Mouse (Mus musculus): ENCODE data around the gene Aup1.

Gene Aup1

GRCm38 (mm10) chr6:83054074-83054851 is at the start of gene Aup1:
Aup1 (plus strand) TSS chr6:83054521.
- DNase-seq = peak; percentile 97

GRCm38 (mm10) chr6:83004872-83005271 is 49.4 kb upstream of the Aup1 start:
- DNase-seq = no peak

DNA sequence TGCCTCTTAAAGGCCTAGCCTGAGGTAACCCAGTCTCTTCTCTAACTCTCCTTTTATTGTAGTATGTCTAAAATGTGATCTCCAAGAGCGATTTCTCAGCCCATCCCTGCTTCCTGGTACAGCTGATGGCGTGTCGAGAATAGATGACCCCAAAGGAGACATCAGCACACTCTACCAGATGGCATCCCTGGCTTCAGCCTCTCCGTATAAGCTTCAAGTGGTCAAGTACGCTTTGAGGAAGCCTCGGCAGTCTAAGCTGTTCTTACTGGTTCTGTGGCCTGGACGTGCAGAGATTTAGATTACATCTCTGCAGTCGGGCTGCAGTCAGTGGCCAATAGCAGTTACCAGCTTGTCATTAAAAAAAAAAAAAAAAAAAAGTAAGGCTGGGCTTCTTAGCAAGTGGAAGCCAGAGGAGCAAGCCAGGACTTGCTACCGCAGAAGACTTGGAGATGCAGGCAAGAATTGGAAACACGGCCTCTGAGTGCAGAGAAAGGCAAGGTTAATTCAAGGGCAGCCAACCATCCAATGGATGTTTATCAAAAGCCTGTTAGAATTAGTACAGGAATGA is 48.8 kb upstream of the Aup1 start:
- DNase-seq = no peak

DNA sequence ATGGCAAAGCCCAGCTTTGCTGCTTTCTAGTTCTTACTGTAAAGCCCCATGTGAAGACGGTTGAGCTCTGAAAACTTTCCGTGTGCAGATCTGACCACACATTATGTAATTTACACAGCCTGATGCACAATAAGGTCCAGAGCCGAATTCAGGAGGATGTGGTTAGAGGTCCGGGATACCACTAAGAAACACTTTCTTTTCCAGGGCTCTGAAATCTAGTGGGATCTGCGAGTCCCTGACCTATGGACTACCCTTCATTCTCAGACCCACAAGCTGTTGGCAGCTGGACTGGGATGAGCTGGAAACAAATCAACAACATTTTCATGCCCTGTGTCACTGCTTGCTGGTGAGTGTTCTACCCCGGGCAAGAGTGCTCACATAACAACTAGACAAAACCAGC is 48.2 kb upstream of the Aup1 start:
- DNase-seq = no peak

- DNase-seq = no peak
Observed at GRCm38 (mm10) chr6:83008659-83009058, 45.7 kb upstream of the Aup1 start.

DNA sequence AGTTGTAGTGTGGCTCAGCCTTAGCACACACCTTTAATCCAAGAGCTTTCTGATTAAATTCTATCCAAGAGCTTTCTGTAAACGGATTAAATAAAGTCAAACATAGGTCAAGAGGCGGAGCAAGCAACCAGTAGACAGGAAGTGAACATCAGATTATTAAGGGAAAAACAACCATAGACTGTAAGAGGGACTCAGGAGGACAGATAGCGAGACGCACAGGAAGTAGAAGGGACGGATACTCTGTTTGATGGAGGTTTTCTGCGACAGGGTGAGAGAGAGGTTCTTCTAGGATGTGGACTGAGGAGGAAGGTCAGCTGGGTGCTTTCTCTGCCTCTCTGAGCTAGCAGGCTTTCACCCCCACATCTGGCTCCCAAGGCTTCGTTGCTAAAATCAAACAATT is 44.3 kb upstream of the Aup1 start:
- no peak for DNase-seq

GRCm38 (mm10) chr6:83011255-83011654 is 43.1 kb upstream of the Aup1 start:
- DNase-seq = no peak

DNA sequence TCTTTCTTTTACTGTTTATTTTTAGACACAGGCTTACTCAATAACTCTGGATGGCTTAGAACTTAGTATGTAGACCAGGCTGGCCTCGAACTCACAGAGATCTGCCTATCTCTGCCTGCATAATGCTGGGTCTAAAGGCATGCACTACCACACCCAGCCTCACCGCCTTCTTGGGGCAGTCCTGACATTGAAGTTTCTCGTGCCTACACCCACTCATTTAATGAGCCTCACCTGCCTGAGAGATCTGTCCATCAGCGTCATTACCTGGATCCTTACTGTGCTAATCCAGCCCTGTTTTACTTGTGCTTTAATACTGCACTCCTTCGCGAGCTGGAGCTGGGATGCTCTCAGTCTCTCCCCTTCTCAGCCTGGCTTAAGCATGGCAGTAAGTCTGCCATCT is 42.6 kb upstream of the Aup1 start:
- DNase-seq = no peak

- no peak for DNase-seq
Observed at GRCm38 (mm10) chr6:83013444-83013843, 40.9 kb upstream of the Aup1 start.

- no peak for DNase-seq
Observed at GRCm38 (mm10) chr6:83014482-83015466, 39.5 kb upstream of the Aup1 start.

- no peak for DNase-seq
Observed at GRCm38 (mm10) chr6:83015749-83016148, 38.6 kb upstream of the Aup1 start.

- no peak for DNase-seq
Observed at GRCm38 (mm10) chr6:83017190-83017589, 37.1 kb upstream of the Aup1 start.

GRCm38 (mm10) chr6:83019044-83019443 is 35.3 kb upstream of the Aup1 start:
- DNase-seq = no peak

DNA sequence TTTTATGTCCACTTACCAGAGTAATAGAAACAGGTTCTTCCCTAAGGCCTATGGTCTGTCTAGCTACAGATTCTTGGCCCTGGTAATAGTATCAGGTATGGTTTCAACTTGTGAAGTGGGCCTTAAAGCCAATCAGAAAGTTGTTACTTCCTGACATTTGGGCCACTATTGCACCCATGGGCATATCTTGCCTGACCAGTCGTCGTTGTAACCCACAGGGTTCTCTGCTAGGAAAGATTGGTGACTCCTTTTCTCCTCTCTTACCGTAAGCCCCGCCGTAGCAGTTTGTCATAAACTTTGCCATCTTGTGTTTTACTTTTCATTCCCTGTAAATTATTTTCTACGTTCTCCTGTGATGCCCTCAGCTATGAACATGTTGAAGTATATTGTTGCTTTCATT is 34.2 kb upstream of the Aup1 start:
- DNase-seq = no peak

DNA sequence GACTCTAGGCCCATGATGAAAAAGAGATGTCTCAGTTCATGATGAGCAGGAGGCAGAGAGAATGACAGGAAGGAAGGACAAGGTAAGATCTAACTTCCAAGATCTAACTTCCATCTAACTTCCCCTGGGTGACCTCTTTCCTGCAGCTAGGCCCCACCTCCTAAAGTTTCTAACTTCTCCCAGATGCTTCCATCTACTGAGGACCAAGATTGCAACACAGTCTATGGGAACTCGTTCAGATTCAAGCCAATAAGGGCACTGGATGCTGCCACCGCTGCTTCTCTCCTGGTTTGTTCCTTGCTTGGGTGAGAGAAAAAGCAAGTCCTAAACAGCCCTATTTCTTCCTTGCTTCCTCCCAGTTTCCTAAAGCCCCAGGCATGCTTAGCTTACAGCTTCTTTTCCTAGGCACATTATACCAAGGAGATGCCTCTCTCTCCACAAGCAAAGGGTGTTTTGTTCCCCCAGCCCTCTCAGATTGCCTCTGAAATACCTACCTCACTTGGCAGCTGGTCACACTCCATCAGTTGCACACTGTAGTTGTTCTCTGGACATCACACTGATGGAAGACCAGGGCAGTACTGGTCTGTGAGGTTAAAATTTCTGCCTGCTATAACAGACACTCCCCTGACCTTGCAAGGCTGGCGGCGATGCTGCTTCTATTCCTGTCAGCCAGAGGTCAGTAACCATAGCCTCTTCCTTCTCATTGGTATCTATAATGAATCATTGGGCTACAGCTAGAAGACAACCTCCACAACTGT is 33.3 kb upstream of the Aup1 start:
- DNase-seq = no peak

- no peak for DNase-seq
Observed at GRCm38 (mm10) chr6:83023008-83023407, 31.3 kb upstream of the Aup1 start.

- DNase-seq = no peak
Observed at GRCm38 (mm10) chr6:83023786-83024185, 30.5 kb upstream of the Aup1 start.

DNA sequence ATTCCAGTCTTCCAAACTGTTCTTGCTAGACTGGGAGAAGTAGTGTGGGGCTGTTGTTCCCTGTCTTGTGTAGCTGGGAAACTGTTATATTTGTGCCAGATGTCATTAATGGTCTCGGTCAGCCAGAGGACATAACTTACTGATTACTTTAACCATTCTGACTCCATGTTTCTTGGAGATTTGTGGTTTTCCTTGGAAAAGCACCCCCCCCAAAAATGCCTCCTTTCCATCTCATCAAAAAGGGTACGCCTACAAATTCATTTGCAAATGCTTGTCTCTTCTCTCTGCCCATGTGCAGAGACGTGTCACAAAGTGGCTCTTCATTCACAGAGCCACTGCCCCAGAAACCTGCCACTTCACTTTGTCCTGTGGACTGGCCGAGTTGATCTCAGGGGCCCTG is 29.9 kb upstream of the Aup1 start:
- DNase-seq = no peak

DNA sequence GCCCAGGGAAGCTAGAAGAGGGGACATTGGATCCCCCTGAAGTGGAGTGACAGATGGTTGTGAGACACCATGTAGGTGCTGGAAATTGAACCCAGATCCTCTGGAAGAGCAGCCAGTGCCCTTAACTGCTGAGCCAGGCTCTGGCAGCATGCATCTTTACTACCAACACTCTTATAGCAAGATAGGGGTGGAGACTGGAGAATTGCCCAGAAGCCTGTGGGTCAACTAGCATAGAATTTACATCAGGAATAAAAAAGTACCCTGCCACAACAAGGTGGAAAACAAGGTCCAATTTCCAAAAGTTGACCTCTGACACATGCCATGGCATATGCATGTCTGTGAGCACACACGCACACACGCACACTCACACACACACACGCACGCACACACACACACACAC is 29.1 kb upstream of the Aup1 start:
- no peak for DNase-seq

DNA sequence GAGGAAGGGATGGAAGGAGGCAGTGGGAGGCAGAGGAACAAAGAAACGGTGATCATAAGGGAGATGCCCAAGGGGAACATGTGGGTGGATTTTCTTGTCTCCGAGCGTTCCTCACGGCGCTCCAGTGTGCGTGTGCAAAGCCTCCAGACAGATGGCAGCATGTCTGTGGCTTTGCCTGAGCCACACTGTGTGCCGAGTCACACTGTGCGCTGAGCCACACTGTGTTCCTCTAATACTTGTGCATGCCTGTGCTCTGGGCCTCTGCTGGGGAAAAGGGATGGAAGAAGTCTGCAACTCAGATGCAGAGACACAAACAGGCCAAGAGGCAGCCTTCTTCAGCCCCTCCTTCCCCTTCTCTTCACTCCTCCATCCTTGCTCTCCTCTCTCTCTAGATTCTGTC is 27.0 kb upstream of the Aup1 start:
- DNase-seq = no peak

- no peak for DNase-seq
Observed at GRCm38 (mm10) chr6:83027706-83028105, 26.6 kb upstream of the Aup1 start.

DNA sequence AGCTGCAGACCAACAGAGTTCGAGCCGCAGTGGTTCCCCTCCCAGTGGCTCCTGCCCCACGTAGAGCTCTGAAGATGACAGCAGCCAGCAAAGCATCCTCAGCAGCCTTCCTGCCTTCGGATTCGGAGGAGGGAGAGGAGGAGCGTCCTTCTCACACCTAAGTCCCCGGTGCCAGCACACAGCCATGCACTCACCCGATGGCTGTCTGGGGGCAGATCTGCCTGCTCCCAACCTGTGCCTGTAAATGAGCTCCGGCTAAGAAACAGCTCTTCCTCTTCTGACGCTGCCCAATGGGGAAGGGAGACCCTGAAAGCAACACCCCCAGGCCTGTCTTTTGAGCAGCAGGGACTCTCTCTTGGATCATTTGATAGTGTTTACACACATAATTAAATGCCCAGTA is 24.5 kb upstream of the Aup1 start:
- no peak for DNase-seq

GRCm38 (mm10) chr6:83031111-83031510 is 23.2 kb upstream of the Aup1 start:
- no peak for DNase-seq

All from cerebellum, adult 18-20 months (tissue).